Mouse (Mus musculus) brain, embryonic 14.5 days (tissue): Measurements from ENCODE around the gene Mief2.

Source experiments
- CTCF ChIP-seq: fragments of 200-500 bp; IDR thresholded peaks from 2 replicates; pipeline ENCODE4 v1.5.1; 2012; ENCODE audit warnings: inconsistent platforms, mild to moderate bottlenecking, moderate library complexity, borderline replicate concordance; ENCODE audit not compliant: insufficient read depth, insufficient read length; ENCODE audit errors: extremely low read depth
- POLR2A ChIP-seq: fragments of 200-500 bp; IDR thresholded peaks from 2 replicates; pipeline ENCODE4 v1.6.1; 2012; ENCODE audit warnings: mild to moderate bottlenecking, inconsistent platforms, borderline replicate concordance; ENCODE audit not compliant: poor library complexity, insufficient read depth, insufficient read length, severe bottlenecking; ENCODE audit errors: extremely low read depth

- TF ChIP-seq POLR2A (no peak), CTCF (no peak)
Observed at GRCm38 (mm10) chr11:60707672-60708071, 20.5 kb upstream of the Mief2 start.
